Mouse (Mus musculus): ENCODE data around the gene Crbn.

GRCm38 (mm10) chr6:106840181-106840580, 40.3 kb upstream of the Crbn start:
- TF ChIP-seq EP300 (optimal IDR thresholded peaks at IDR 0.05) (no peak), CTCF (IDR thresholded peaks at IDR 0.05; ENCODE audit: low read depth) (no peak)
